8 mouse cellular contexts compared by ENCODE assay signal in genomic region chr14:30594092-30594695, GRCm38 (mm10). TPM values are rescaled to one million over a fixed set of nuclear protein-coding genes. Genes with fewer than 3 reads are reported as not detected.
A peak's percentile ranks its signal among the peaks of the same experiment; 100 is the strongest.
DNase-seq lines count a peak whose midpoint lies in the region; ATAC-seq and TF ChIP-seq lines count a peak whose summit lies in the region.

No protein-coding gene starts in this region.

- ATAC-seq in hindbrain, embryonic 16.5 days = peak; percentile 72; the same call in 1 of the 2 replicates
- ATAC-seq in stomach, embryonic 16.5 days (ENCODE audit: insufficient read depth, low FRiP score) = peak; percentile 92

- TF ChIP-seq CTCF in liver, adult 2 months (IDR thresholded peaks at IDR 0.05; ENCODE audit: low read depth, low read length) = no peak

- 0 out of 2 replicates have a peak, but pooled peaks cover 2% of the 10 kb centered on the region for H3K36me3 ChIP-seq in liver, adult 2 months (ENCODE audit: control insufficient read depth, insufficient read depth, low read length)
- H3K36me3 ChIP-seq in hindbrain, embryonic 16.5 days (ENCODE audit: control insufficient read depth, insufficient read depth, low read length) = no peaks in the 10 kb centered on the region
- 0 out of 2 replicates have a peak, but pooled peaks cover 3% of the 10 kb centered on the region for H3K36me3 ChIP-seq in stomach, embryonic 16.5 days (ENCODE audit: control insufficient read depth, insufficient read depth, low read length)

- H3K4me2 ChIP-seq in hindbrain, embryonic 16.5 days (ENCODE audit: low read length) = no peak overlapping the region; the same call in 1 of the 2 replicates
- no peak overlapping the region for H3K4me2 ChIP-seq in stomach, embryonic 16.5 days (ENCODE audit: low read depth, low read length)

- no peak overlapping the region for H3K9ac ChIP-seq in liver, adult 2 months (ENCODE audit: low read depth, low read length)
- H3K9ac ChIP-seq in hindbrain, embryonic 16.5 days (ENCODE audit: low read depth, low read length) = 0 out of 2 replicates have a peak overlapping the region, but pooled peaks have one; percentile 4
- H3K9ac ChIP-seq in stomach, embryonic 16.5 days (ENCODE audit: low read length) = peak overlapping the region; percentile 46; the same call in 1 of the 2 replicates

- intact Hi-C loops in gastrocnemius, postnatal 14 days (cut with DNase I; ENCODE audit: low total_unique reads) = no loop called here

- H3K4me3 ChIP-seq in liver, adult 2 months (ENCODE audit: insufficient read depth, low read depth, low read length) = no peak overlapping the region
- H3K4me3 ChIP-seq in brown adipose tissue, adult 24 weeks (ENCODE audit: insufficient read depth, low read depth, low read length) = no peak overlapping the region
- H3K4me3 ChIP-seq in hindbrain, embryonic 16.5 days (ENCODE audit: low read length) = no peak overlapping the region
- H3K4me3 ChIP-seq in stomach, embryonic 16.5 days (replicated peaks; ENCODE audit: low read length) = no peak overlapping the region

- H3K27me3 ChIP-seq in liver, adult 2 months (ENCODE audit: control insufficient read depth, insufficient read depth, low read length) = no peaks in the 10 kb centered on the region
- no peaks in the 10 kb centered on the region for H3K27me3 ChIP-seq in hindbrain, embryonic 16.5 days (replicated peaks; ENCODE audit: control insufficient read depth, insufficient read depth, low read length)
- no peaks in the 10 kb centered on the region for H3K27me3 ChIP-seq in stomach, embryonic 16.5 days (ENCODE audit: control insufficient read depth, insufficient read depth, low read length)

- WGBS in liver, adult 2 months = 80% methylated on average over 7 of the region's 7 CpGs
- WGBS in hindbrain, embryonic 16.5 days = 23% methylated on average over 7 of the region's 7 CpGs
- 41% methylated on average over 7 of the region's 7 CpGs for WGBS in stomach, embryonic 16.5 days

- no peak for DNase-seq in liver, adult 2 months (ENCODE audit: extremely low read depth, low read depth, low spot score)
- no peak for DNase-seq in liver
- DNase-seq in gastrocnemius, postnatal 14 days = peak; percentile 52
- DNase-seq in lung, postnatal 10 days = peak; percentile 84
- DNase-seq in T-cell, adult 2 months (ENCODE audit: low spot score) = no peak

- TF ChIP-seq POLR2A in liver, adult 2 months (IDR thresholded peaks at IDR 0.05; ENCODE audit: extremely low read depth, insufficient read depth, low read length) = no peak

- no peaks in the 10 kb centered on the region for H3K79me2 ChIP-seq in liver, adult 2 months (ENCODE audit: control insufficient read depth, insufficient read depth, low read length)

- H3K4me1 ChIP-seq in liver, adult 2 months (ENCODE audit: control insufficient read depth, insufficient read depth, low read length) = no peaks in the 10 kb centered on the region; the same call in 1 of the 2 replicates
- H3K4me1 ChIP-seq in brown adipose tissue, adult 24 weeks (ENCODE audit: control insufficient read depth, insufficient read depth, insufficient read length, low read length) = peaks cover 25% of the 10 kb centered on the region
- peaks cover 12% of the 10 kb centered on the region for H3K4me1 ChIP-seq in hindbrain, embryonic 16.5 days (ENCODE audit: control insufficient read depth, insufficient read depth, low read depth, low read length)
- H3K4me1 ChIP-seq in stomach, embryonic 16.5 days (ENCODE audit: control insufficient read depth, insufficient read depth, low read length) = peaks cover 23% of the 10 kb centered on the region

- peak overlapping the region; percentile 15 for H3K27ac ChIP-seq in liver, adult 2 months (replicated peaks; ENCODE audit: insufficient read depth, low read depth, low read length)
- peak overlapping the region; percentile 78 for H3K27ac ChIP-seq in brown adipose tissue, adult 24 weeks (replicated peaks; ENCODE audit: low read depth, low read length)
- peak overlapping the region; percentile 78 for H3K27ac ChIP-seq in hindbrain, embryonic 16.5 days (ENCODE audit: low read depth, low read length)
- peak overlapping the region; percentile 92 for H3K27ac ChIP-seq in stomach, embryonic 16.5 days (ENCODE audit: low read length)

- H3K9me3 ChIP-seq in hindbrain, embryonic 16.5 days (ENCODE audit: control insufficient read depth, low read length) = no peaks in the 10 kb centered on the region
- no peaks in the 10 kb centered on the region for H3K9me3 ChIP-seq in stomach, embryonic 16.5 days (replicated peaks; ENCODE audit: control insufficient read depth, low read length)

RNA-seq across cellular contexts. Expression of gene Prkcd, which starts 31.8 kb away (rescaled TPM):
- 7.7 and 9.5 TPM in 2 replicates for total RNA-seq in liver, adult 2 months (2014; rRNA removed)
- polyA plus RNA-seq in liver, adult 2 months (2012; rRNA removed) = 6.7 and 14.9 TPM in 2 replicates
- 7.1 and 8.4 TPM in 2 replicates for polyA plus RNA-seq in brown adipose tissue, adult 24 weeks (2012; ENCODE audit: insufficient read depth, insufficient read length, missing spikeins)
- 1 to 10 TPM; 7.8 to 9.1 TPM for total RNA-seq in gastrocnemius, postnatal 14 days (2021)
- 22.0 and 27.1 TPM in 2 replicates for polyA plus RNA-seq in hindbrain, embryonic 16.5 days (2015; fragmentation: Nextera tagmentation; extraction: Ambion mirVana)
- polyA plus RNA-seq in stomach, embryonic 16.5 days (2015; fragmentation: Nextera tagmentation; extraction: Ambion mirVana) = 54.8 and 56.5 TPM in 2 replicates

RNA-seq across cellular contexts. Expression of gene Tkt, which starts 46.0 kb away (rescaled TPM):
- 115 and 116 TPM in 2 replicates for total RNA-seq in liver, adult 2 months (2014; rRNA removed)
- 114 and 166 TPM in 2 replicates for polyA plus RNA-seq in liver, adult 2 months (2012; rRNA removed)
- 6,666 and 7,122 TPM in 2 replicates for polyA plus RNA-seq in brown adipose tissue, adult 24 weeks (2012; ENCODE audit: insufficient read depth, insufficient read length, missing spikeins)
- total RNA-seq in gastrocnemius, postnatal 14 days (2021) = 10 to 100 TPM; 13.7 to 19.7 TPM
- polyA plus RNA-seq in hindbrain, embryonic 16.5 days (2015; fragmentation: Nextera tagmentation; extraction: Ambion mirVana) = 301 and 314 TPM in 2 replicates
- 292 and 307 TPM in 2 replicates for polyA plus RNA-seq in stomach, embryonic 16.5 days (2015; fragmentation: Nextera tagmentation; extraction: Ambion mirVana)

RNA-seq across cellular contexts. Expression of gene Rft1, which starts 60.0 kb away (rescaled TPM):
- 18.4 and 19.0 TPM in 2 replicates for total RNA-seq in liver, adult 2 months (2014; rRNA removed)
- 12.3 and 13.0 TPM in 2 replicates for polyA plus RNA-seq in liver, adult 2 months (2012; rRNA removed)
- 12.6 and 15.1 TPM in 2 replicates for polyA plus RNA-seq in brown adipose tissue, adult 24 weeks (2012; ENCODE audit: insufficient read depth, insufficient read length, missing spikeins)
- 1 to 10 TPM; 5.5 to 6.7 TPM for total RNA-seq in gastrocnemius, postnatal 14 days (2021)
- polyA plus RNA-seq in hindbrain, embryonic 16.5 days (2015; fragmentation: Nextera tagmentation; extraction: Ambion mirVana) = 9.2 and 10.4 TPM in 2 replicates
- 15.6 and 17.7 TPM in 2 replicates for polyA plus RNA-seq in stomach, embryonic 16.5 days (2015; fragmentation: Nextera tagmentation; extraction: Ambion mirVana)

Comparison
In these comparisons a context has a peak if more than half of its experiments do, and no peak if none do; other contexts are left out.
1. DNase-seq: peak in gastrocnemius, postnatal 14 days (single experiment) and lung, postnatal 10 days (single experiment); none in liver, adult 2 months (single experiment), liver (single experiment) and T-cell, adult 2 months (single experiment).
2. H3K27ac ChIP-seq: peak in every context shown above with its lines; median percentile 92 in stomach, embryonic 16.5 days; 78 in brown adipose tissue, adult 24 weeks; 78 in hindbrain, embryonic 16.5 days; 15 in liver, adult 2 months.
3. RNA of gene Tkt, which starts 46.0 kb away (polyA plus RNA-seq): 6,666 to 7,122 TPM in brown adipose tissue, adult 24 weeks; 301 to 314 TPM in hindbrain, embryonic 16.5 days, 292 to 307 TPM in stomach, embryonic 16.5 days and 114 to 166 TPM in liver, adult 2 months; every median in the first group is over 10 times any median in the second.